Mouse (Mus musculus) urinary bladder, adult 18-20 months (tissue): ENCODE data around the gene Ccdc47.
"Not testable (repeated sequence)": the region's sequence is repeated elsewhere in the genome, so short reads cannot be mapped to it uniquely, and the experiment has no call there.

Experiments used
- DNase-seq, 2 experiments: peaks; one replicate each; pipeline ENCODE4 v3.0.0; 2022; ENCODE audit warnings: low spot score in 2 of 2, mixed read lengths in 2 of 2

Gene Ccdc47

DNA sequence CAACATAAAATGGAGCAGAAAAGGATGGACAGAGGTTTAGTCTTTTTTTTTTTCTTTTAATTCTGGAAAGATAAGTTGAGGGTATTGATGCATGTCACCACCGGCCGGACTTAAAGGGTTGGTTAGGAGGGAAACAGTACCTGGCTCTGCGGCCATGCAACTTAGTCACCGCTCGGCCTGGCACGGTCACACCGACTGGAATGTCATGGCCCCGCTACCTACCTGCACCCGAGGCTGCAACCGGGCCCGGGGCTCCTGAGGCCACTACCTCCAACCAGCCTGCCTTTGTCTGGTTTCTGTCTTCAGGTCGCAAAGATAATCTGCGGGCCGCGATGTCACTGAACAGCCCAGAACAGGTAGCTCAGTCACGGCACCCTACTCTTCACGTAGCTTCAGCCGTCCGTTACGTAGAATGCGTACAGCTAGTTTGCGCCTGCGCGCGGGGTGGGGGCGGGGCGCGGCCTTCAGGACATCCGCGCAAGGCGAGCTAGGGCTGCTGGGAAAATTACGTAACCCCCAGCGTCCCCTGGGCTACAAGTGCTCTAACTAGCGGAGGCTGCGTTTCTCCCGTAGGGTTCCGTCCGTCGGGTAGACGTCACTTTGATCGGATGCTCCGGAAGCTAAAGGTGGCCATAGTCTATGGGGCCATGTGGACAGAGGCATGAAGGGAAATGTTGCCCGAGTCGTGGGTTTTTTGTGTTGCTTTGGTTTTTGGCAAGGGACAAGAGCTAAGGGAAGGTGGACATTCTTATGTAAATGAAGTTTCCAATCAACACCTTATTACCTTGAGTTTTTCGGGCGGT, at the start of gene Ccdc47:
Ccdc47 (minus strand) TSS at position 418 of the 803 bp plus-strand sequence.
- peak; percentile 81 to 95 for DNase-seq

DNA sequence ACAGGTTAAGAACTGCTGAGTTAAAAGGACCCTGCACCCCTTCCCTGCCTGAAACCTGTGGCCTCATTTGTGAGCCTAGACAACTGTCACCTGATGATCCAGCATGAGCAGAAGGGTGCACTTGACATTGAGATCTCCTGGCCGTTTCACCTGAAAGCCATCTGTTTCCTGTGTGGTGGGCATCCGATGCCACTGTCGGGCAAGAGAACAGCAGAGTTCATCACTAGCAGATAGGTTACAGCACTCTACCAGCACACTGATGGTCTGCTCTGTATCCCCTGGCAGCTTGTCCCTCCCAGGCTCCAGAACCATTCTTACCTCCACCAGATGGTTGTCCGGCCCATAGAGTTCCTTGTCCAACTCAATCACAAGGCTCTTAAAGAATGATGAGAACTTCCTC, 49.4 kb upstream of the Ccdc47 start:
- DNase-seq: no peak

DNA sequence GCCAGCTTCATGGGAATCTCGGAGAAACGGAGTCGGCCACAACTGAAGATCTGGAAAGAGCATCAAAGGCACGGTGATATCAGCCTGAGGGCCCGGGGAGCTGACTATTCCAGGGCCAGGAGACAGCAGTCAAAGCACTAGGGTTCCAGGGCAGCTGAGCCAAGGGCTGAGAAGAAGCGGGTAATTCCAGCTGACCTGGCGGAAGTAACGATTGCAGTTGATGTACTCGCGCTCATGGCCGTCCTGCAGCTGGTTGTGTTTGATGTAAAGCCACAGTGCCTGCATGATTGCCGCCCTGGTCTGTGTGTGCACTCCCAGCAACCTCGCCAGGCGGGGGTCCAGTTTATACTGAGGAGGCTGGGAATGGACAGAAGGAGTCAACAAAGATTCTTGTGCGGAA, 48.8 kb upstream of the Ccdc47 start:
- DNase-seq: no peak

DNA sequence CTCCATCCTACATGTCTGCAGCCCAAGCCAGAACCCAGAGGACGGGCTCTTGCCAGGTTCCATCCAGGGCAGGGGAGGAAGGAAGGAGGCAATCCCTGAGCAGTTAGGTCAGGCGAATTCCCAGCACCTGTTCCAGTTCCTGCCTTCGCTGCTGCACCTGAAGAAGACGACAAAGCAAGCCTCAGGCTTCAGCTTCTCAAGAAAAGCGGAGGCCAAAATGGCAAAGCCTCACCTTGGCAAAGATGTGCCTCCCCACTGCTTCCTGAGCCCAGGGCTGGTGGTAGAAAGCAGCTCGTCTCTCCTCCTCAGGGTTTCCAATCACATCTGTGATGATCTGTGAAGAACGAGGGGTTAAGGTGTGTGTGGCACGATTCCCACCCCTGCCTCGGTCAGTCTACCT, 47.8 kb upstream of the Ccdc47 start:
- no peak for DNase-seq

DNA sequence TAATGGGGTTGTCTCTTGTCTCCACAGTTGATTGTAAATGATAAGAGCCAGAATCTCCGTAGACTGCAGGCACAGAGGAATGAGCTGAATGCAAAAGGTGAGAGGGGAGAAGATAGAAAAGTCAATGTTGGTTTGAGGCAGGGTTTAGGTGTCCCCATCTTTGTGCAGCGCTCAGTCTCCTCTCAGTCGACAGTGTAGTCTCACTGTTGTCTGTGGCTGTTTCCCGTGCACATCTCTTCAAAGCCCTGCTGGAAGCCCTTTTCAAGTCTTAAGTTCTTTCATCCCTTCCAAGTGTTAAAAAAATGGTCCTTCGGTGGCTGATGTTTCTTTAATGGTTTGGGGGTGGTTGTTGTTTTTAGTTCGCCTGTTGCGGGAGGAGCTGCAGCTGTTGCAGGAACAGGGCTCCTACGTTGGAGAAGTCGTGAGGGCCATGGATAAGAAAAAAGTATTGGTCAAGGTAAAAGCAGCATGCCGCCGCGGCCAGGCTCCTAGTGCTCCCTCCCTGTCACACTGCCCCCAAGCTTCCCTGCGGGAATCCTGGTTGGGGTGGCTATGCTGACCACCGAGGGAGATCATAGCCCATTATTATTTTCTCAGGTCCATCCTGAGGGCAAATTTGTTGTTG, 44.8 kb upstream of the Ccdc47 start:
- no peak for DNase-seq

DNA sequence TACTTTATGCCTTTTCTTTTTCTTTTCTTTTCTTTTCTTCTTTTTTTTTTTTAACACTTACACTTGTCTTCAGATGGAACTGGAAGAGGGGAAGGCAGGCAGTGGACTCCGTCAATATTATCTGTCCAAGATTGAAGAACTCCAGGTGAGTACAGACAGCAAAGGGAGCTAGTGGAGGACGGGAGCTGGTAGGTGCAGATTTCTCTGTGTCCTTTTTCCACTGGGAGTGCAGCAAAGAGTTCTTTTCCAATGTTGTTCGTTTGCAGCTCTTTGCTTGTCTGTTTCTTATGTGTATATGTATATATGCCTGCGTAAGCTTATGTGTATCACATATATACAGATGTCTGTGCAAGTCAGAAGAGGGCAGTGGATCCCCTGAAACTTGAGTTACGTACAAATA, 40.6 kb upstream of the Ccdc47 start:
- no peak for DNase-seq

DNA sequence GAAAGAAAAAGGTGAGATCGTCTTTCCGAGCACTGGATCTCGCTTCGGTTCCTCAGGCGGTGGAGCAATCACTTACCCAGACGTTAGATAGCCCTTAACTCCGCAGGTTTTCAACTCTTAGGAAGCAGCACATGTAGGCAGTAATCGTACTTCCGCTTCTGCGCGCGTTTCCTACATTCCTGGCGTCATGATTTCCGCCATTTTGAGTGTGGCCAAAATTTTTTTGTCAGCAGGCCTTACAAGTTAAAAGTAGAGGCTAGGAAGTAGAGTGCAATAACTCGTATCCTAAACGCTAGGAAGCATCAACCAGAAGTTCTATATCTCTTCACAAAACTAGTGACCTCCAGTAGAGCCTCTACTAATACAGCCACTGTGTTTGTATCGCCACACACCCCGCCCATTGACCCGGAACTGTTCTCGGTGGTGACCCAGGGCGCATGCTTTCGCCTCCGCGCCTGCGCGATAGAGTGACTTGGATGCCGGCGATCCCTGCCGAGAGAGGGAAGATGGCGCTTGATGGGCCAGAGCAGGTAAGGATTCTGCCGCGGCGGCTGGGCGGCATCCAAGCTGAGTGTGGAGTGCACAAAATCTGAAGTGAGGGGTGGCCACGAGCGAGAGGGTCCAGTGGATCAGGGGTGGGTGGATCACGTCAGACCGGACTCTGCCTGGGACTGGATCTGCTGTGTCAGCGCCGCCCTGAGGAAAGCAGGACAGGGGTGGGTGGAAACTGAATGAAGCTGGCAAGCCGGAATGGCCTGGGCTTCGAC, 39.7 kb upstream of the Ccdc47 start, which contains the start of the genes Ftsj3 and Psmc5:
Ftsj3 (minus strand) TSS at position 395 of the 767 bp plus-strand sequence.
Psmc5 (plus strand) TSS at position 470 of the 767 bp plus-strand sequence.
- peak; percentile 96 to 97 for DNase-seq

DNA sequence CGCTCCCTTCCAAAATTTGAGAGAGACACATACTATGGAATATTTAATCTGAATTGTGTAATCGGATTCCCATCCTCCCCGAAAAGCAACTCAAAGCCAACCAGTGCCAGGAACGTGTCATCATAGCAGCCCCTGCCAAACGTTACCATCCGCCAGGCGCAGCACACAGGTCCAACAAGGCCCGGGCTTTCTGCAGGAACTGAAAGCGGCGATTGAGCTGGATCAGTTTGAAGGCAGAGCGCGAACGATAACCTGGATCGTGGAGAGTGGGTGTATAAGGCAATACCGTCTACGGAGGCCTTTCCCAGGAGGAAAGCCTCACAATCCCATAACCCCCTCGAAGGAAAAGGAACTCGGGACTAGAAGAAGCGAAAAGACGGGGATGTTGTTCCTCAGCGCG, 39.0 kb upstream of the Ccdc47 start:
- no peak for DNase-seq

DNA sequence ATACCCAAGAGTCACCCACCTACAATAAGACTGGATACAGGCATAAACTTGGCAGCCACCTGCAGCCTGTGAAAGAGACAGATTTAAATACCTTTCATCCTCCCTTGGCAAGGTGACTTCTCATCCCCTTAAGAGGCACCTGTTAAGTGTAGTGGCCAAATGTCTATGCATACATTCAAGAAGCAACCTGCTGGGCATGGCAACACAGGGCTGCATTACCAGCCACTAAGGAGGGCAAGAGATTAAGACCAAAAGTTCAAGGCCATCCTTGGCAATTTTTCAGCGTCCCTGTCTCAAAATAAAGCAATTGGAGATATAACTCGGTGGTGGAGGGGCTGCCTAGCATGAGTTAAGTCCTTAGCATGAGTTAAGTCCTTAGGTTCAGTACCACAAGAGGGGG, 38.6 kb upstream of the Ccdc47 start:
- no peak for DNase-seq

DNA sequence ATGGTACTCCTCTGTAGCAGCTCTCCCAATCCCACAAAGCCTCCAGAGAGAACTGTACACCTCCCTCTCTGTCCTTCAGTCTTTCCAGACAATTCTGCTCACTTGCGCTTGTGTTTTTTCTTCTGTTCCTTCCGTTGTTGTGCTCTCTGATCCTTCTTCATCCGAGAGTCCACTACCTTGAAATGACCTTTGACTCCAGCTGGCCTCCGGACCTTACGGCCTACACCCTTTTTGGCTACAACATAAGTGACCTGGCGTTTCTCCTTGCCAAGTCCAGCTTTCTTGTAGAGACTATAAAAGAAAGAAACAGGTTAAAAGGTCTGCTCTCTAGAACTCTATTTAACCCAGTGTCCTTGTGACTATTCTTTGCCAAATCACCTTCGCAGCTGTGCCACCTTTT, 33.2 kb upstream of the Ccdc47 start:
- DNase-seq: no peak

DNA sequence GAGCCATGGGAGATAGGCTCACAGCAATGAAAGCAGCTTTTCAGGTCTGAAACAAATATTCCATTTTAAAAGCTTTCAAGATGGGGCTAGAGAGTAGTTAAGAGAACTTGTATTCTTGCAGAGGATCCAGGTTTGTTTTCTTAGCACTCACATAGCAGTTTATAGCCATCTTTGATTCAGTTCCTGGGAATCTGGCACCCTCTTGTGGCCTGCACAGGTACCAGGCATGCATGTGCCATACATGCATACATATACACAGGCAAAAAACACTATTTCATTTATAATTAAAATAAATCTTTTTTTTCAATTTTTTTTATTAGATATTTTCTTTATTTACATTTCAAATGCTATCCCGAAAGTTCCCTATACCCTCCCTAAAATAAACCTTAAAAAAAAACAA, 30.7 kb upstream of the Ccdc47 start:
- DNase-seq: no peak

DNA sequence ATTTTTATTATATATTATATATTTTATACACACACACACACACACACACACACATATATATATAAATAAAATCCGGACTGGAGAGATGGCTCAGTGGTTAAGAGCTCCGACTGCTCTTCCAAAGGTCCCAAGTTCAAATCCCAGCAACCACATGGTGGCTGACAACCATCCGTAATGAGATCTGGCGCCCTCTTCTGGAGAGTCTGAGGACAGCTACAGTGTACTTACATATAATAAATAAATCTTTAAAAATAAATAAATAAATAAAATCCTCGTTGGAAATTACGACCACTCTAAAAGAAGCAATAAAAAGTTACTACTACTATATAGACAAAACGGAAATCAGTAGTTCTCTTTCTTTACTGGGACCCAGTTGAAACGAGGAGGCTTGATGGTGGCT, 17.8 kb upstream of the Ccdc47 start:
- not testable (repeated sequence) for DNase-seq

DNA sequence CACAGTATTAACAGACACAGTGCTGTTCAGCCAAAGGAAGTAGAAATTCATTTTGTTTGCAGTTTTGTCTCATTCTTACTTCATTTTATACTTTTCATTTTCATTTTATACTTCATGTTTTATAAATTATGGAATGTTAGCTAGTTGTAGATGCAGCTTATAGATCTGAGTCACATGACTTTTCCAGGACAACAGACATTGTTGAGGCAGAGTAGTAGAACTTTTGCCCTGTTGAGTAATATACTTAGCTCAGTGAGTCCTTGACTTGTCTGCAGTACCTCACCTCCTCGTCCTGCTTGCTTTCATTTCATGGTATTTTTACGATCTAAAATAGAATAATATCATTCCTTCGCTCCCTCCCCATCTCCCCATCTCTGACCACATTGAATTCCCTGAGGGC, 4.5 kb upstream of the Ccdc47 start:
- no peak for DNase-seq

DNA sequence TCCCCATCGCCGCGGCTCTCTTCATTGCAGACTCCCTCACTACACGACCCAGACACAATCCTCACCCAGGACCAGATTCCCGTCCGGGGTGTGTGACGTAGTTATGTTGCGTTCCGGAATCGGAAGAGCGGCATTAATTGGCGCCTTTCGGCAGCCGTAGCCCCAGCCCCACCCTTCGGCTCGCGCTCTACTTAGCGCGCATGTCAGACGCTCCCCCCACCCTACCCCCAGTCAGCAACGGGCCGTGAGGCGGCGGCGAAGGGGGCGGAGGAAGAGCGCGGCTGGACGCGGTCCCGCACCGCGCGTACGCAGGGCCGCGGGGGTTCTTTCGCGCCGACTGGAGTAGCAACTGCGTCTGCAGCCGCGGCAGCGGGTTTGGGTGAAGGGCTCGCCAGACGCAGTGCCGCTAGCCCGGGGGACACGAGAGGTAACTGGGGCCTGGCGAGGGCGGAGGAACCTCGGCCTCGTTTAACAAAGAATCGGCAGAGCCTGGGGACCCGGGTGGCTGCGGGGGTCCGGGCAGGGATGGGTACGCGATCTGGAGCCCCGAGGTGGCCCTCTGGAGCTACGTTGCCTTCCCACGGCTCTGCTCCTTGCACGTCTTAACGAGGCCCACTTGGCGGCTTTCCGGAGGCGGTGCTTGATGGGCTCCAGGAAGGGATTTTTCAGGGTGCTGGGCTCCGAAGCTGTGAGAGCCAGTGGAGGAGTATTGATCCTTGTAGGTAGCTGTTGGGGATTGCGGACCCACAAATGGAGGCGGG, 766 bp upstream of the Ccdc47 start, which contains the start of gene Ddx42:
Ddx42 (plus strand) TSS at position 197 of the 761 bp plus-strand sequence.
- peak; percentile 79 to 87 for DNase-seq

DNA sequence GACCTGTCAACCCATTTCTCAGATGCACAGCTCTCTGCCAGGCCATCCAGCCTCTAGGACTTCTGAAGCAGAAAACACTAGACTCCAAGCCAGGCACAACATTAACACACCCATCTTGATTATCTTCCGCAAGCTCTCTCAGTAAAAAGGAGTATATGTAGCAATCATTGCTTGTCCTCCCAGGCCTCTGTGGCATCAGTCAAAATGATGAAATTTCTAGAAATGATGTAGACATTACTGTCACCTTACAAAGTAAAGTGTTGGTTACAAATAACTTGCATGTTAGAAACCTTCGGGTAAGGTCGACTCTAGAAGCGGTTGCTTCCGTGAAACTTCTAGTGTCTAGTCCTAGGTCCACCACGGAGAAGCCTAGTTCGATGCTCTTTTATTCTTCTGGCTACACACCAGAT, 689 bp downstream of the Ccdc47 start:
- no peak for DNase-seq

DNA sequence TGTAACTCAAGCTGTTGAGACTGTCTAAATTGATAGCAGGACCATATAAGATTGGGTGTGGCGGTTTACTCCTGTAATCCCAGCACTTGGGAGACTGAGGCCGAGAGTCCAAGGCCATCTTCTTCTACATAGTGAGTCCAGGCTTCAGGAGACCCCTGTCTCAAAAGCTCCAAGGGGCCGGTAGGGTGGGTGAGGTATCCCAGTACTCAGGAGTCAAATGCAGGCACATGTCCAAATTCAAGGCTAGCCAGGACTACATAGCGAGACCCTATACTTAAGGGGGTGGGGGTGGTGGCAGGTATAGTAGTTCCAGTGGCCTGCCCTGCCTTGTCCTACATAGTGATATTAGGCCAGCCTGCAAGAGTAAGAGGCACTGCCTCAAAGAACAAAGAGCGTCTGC, 1.3 kb downstream of the Ccdc47 start:
- no peak for DNase-seq

DNA sequence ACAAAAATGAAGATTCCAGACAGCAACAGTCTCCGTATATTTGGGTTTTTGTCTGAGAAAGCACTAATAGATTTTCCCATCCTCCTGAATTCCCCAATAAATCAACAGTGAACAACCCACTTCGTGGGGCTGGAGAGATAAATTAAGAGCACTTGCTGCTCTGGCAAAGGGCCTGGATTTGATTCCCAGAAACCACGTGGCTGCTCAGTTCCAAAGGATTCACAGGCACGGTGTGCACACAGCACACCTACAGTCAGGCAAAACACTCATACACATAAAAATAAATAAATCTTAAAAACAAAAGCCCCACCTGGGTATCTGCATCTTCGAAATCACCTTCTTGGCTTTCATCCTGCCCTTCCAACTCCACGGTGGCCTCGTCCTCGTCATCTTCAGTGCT, 3.4 kb downstream of the Ccdc47 start:
- DNase-seq: no peak

DNA sequence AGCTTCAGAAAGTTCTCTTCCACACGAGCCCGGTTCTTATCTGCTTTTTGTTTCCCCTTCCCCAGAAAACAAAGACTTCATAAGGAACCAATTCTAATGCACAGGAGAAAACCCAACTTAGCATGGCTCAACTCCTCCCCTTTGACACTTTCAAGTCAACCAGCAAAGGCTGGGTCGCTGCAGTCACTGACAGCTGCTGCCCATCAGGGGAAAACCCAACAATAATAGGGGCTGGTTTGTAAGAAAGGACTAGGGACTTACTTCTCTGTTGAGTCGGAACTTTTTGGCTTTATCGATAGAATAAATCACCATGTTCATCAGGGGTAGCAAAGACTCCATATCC, 14.1 kb downstream of the Ccdc47 start, which contains the start of gene Strada:
Strada (minus strand) TSS at position 46 of the 343 bp plus-strand sequence.
- DNase-seq: no peak

DNA sequence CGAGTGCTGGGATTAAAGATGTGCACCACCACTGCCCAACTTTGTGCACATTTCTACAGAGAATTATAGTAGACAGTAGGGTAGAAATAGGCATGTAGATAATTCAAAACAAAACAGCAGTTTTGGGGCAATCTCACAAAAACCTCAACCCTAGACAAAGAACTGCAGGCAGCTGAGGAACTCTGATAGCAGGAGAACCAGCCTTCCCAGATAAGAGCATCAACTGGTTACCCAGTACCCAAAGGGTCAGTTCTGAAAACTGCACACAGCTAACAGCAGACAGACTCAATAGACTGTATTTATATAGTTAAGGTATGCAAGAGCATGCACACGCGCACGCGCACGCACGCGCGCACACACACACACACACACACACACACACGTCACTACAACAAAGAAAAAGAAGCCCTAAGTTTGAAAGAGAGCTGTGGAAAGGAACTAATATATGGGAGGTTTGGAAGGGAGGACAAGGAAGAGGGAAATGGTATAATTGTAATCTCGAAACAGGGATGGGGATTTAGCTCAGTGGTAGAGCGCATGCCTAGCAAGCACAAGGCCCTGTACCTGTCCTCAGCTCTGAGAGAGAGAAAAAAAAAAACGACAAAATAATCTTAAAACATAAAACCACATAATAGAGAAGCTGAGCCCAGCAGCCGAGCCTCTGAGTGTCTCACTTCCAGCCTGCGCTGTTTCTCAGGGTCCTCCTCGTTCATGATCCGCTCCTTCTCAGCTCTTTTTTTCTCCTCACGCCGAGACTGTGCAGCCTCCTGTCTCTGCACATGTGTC, 14.6 kb downstream of the Ccdc47 start:
- no peak for DNase-seq

DNA sequence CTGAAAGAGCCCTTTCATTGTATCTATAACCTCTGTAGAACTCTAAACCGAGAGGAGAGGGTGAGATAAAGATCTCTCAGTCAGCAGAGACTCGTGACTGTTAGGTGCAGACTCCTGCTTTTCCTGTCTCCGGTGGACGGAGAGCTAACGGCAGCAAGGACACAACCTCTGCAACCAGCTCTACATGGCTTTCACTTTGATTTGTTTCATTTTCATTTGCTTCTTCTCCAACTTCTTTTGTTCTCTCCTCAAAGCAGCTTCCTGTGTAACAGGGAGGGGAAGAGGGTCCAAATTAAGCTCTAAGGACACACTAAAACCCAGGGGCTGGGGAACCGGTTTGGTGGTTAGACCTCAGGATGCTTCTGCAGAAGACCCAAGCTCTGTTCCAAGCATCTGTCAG, 15.4 kb downstream of the Ccdc47 start:
- no peak for DNase-seq

DNA sequence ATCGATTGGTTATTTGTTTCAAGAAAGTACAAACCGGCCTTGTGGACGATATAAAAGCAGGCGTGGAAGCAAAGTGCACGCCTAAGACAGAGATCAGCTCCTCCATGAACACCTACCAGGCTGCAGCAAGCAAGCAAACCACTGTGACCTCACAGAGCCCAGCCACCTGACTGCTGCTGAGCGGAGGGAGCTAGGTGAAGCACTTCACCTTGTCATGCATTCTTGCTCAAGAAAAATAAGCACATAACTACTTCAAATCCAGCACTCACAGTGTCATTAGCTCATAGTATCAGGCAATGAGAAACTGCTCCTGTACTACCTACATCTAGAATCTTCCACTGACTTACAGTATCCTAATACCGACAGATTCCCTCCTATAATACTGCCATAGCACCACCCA, 16.1 kb downstream of the Ccdc47 start:
- DNase-seq: not testable (repeated sequence)
